ENCODE assay signal across 9 mouse cellular contexts in genomic region chr1:21962896-21963864, GRCm38 (mm10). TPM values are rescaled to one million over a fixed set of nuclear protein-coding genes. Genes with fewer than 3 reads are reported as not detected.
DNase-seq lines count a peak whose midpoint lies in the region; ATAC-seq and TF ChIP-seq lines count a peak whose summit lies in the region.
"Had no signal": no experiment of that assay in that cellular context is flagged by ENCODE, and none has a peak within 500 bp of the region (broad histone marks: within the 10 kb centered on the region; RNA-seq: fewer than 3 reads in every experiment).

No protein-coding gene starts in this region.

- peak; percentile 10 for DNase-seq in kidney, postnatal 0 days (ENCODE audit: low spot score)
- DNase-seq in spleen, adult 18-20 months: peak; percentile 33 to 37
- no peak for DNase-seq in kidney, postnatal 14 days
- DNase-seq in gastrocnemius, postnatal 10 days: no peak
- DNase-seq in kidney, postnatal 25 days: no peak

- 38% methylated on average over 16 of the region's 16 CpGs for WGBS in kidney, postnatal 0 days
- WGBS in kidney, embryonic 14.5 days: 41% methylated on average over 16 of the region's 16 CpGs

- H3K27me3 ChIP-seq in kidney, postnatal 0 days (ENCODE audit: insufficient read depth, low read length): peaks cover 6% of the 10 kb centered on the region; the same call in 1 of the 2 replicates
- H3K27me3 ChIP-seq in kidney, embryonic 14.5 days (ENCODE audit: control insufficient read depth, insufficient read depth, low read length): 0 out of 2 replicates have a peak, but pooled peaks cover 3% of the 10 kb centered on the region

- TF ChIP-seq POLR2A in bone marrow macrophage, adult 2 months (IDR thresholded peaks at IDR 0.05; ENCODE audit: borderline replicate concordance, low read depth, low read length): no peak

- no peak overlapping the region for H3K9ac ChIP-seq in kidney, postnatal 0 days (ENCODE audit: low read depth, low read length)
- H3K9ac ChIP-seq in kidney, embryonic 14.5 days (ENCODE audit: low read depth, low read length): no peak overlapping the region

- H3K4me2 ChIP-seq in kidney, postnatal 0 days (ENCODE audit: low read length): peak overlapping the region; percentile 5; the same call in 1 of the 2 replicates
- no peak overlapping the region; the same call in 1 of the 2 replicates for H3K4me2 ChIP-seq in kidney, embryonic 14.5 days (replicated peaks; ENCODE audit: low read depth, low read length)

- no peak for TF ChIP-seq CTCF in kidney, postnatal 0 days (IDR thresholded peaks at IDR 0.05; ENCODE audit: low read depth)
- TF ChIP-seq CTCF in bone marrow macrophage, adult 2 months (IDR thresholded peaks at IDR 0.05; ENCODE audit: low read depth, low read length): no peak

- no peaks in the 10 kb centered on the region for H3K9me3 ChIP-seq in kidney, postnatal 0 days (replicated peaks; ENCODE audit: low read length)
- H3K9me3 ChIP-seq in kidney, embryonic 14.5 days (ENCODE audit: control insufficient read depth, low read length): no peaks in the 10 kb centered on the region

- no peak for ATAC-seq in kidney, postnatal 0 days (replicated peaks; ENCODE audit: low FRiP score, low read depth)
- ATAC-seq in kidney, embryonic 14.5 days (ENCODE audit: low FRiP score, low TSS enrichment): no peak
- peak; percentile 63 for ATAC-seq in inflammation-experienced regulatory T-cells, adult 6 months

- no peaks in the 10 kb centered on the region for H3K36me3 ChIP-seq in kidney, postnatal 0 days (ENCODE audit: insufficient read depth, low read length)
- no peaks in the 10 kb centered on the region for H3K36me3 ChIP-seq in kidney, embryonic 14.5 days (ENCODE audit: control insufficient read depth, insufficient read depth, low read length)

- no peaks in the 10 kb centered on the region; the same call in 1 of the 2 replicates for H3K4me1 ChIP-seq in kidney, postnatal 0 days (replicated peaks; ENCODE audit: insufficient read depth, low read length)
- H3K4me1 ChIP-seq in kidney, embryonic 14.5 days (ENCODE audit: control insufficient read depth, insufficient read depth, low read length): 0 out of 2 replicates have a peak, but pooled peaks cover 3% of the 10 kb centered on the region
- H3K4me1 ChIP-seq in bone marrow macrophage, adult 2 months (ENCODE audit: control insufficient read depth, insufficient read depth, low read length): no peaks in the 10 kb centered on the region; the same call in 1 of the 2 replicates

- H3K4me3 ChIP-seq in kidney, postnatal 0 days (replicated peaks; ENCODE audit: low read depth, low read length): no peak overlapping the region
- no peak overlapping the region for H3K4me3 ChIP-seq in kidney, embryonic 14.5 days (ENCODE audit: low read length)
- H3K4me3 ChIP-seq in bone marrow macrophage, adult 2 months (ENCODE audit: insufficient read depth, low read length): peak overlapping the region; percentile 35; the same call in 1 of the 2 replicates

- no peak overlapping the region for H3K27ac ChIP-seq in kidney, postnatal 0 days
- no peak overlapping the region for H3K27ac ChIP-seq in kidney, embryonic 14.5 days (ENCODE audit: low read depth, low read length)
- H3K27ac ChIP-seq in bone marrow macrophage, adult 2 months (ENCODE audit: insufficient read depth, low read depth, low read length): no peak overlapping the region
- H3K27ac ChIP-seq: heart, adult 2 months had no signal

RNA-seq across cellular contexts. Expression of gene Kcnq5, which starts 1.4 kb away (rescaled TPM):
- polyA plus RNA-seq in kidney, postnatal 0 days (2015; fragmentation: Nextera tagmentation; extraction: Ambion mirVana): 0.57 and 0.71 TPM in 2 replicates
- 0.73 and 0.99 TPM in 2 replicates for polyA plus RNA-seq in kidney, embryonic 14.5 days (2014; fragmentation: Nextera tagmentation; extraction: Ambion mirVana)
- 0.87 TPM in 1 of 2 replicates, not detected in the other for polyA plus RNA-seq in bone marrow macrophage, adult 2 months (2012; ENCODE audit: insufficient read depth, insufficient read length, missing spikeins)
- 1 to 10 TPM; 1.9 to 7.1 (median 4.6) TPM for polyA plus RNA-seq in inflammation-experienced regulatory T-cells, adult 6 months (2017; shearing (Covaris generic))
- 1 to 10 TPM; 4.0 to 5.4 TPM for total RNA-seq in gastrocnemius, postnatal 10 days (2021)

Comparison
In these comparisons a context has a peak if more than half of its experiments do, and no peak if none do; other contexts are left out.
1. DNase-seq: peak in kidney, postnatal 0 days (single experiment) and spleen, adult 18-20 months (2 of 2); none in kidney, postnatal 14 days (single experiment), gastrocnemius, postnatal 10 days (single experiment) and kidney, postnatal 25 days (0 of 2).